In the genomic region with DNA sequence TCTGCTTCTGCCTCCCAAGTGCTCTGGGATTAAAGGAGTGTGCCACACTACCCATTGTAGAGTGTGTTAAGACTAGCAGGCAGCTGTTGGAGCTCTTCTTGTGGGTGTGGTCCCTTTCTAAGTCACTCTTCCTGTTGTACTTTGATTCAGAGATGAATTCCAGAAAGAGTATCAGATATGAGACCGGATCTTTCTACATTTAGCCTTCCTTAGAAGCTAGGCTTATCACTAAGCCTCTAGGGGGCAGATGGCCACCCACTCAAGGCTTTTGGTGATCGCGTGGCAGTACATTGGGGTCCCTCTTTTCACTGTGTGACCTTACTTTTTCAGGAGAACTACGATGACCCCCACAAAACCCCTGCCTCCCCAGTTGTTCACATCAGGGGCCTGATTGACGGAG, we compare ENCODE assay signal across 8 mouse cellular contexts. TPM values are rescaled to one million over a fixed set of nuclear protein-coding genes. Genes with fewer than 3 reads are reported as not detected.
DNase-seq lines count a peak whose midpoint lies in the region; ATAC-seq and TF ChIP-seq lines count a peak whose summit lies in the region.

No protein-coding gene starts in this region.

- ATAC-seq in hindbrain, embryonic 11.5 days (ENCODE audit: low FRiP score), result no peak

- peaks cover 18 to 58% of the 10 kb centered on the region in 2 experiments for H3K4me1 ChIP-seq in MEL (ENCODE audit: control insufficient read depth in 1 of 2, insufficient read depth in 2 of 2, low read length in 2 of 2)
- peaks cover 19% of the 10 kb centered on the region for H3K4me1 ChIP-seq in hindbrain, embryonic 11.5 days (replicated peaks; ENCODE audit: control insufficient read depth, insufficient read depth, low read length)

- 90% methylated on average over 5 of the region's 5 CpGs for WGBS in hindbrain, embryonic 11.5 days

- no peak for TF ChIP-seq EP300 in MEL (IDR thresholded peaks at IDR 0.05; ENCODE audit: low read depth in 1 of 2, low read length in 2 of 2)

- no peaks in the 10 kb centered on the region for H3K27me3 ChIP-seq in MEL (ENCODE audit: control insufficient read depth in 1 of 2, insufficient read depth in 2 of 2, low read length in 2 of 2)
- H3K27me3 ChIP-seq in hindbrain, embryonic 11.5 days (ENCODE audit: control insufficient read depth, insufficient read depth, low read length), result no peaks in the 10 kb centered on the region

- H3K36me3 ChIP-seq in MEL (ENCODE audit: control insufficient read depth in 1 of 2, insufficient read depth in 2 of 2, low read length in 2 of 2), result peaks cover 36 to 60% of the 10 kb centered on the region in 2 experiments
- peaks cover 33% of the 10 kb centered on the region for H3K36me3 ChIP-seq in hindbrain, embryonic 11.5 days (ENCODE audit: control insufficient read depth, insufficient read depth, low read length)

- H3K9me3 ChIP-seq in MEL (replicated peaks; ENCODE audit: insufficient read depth, low read length), result no peaks in the 10 kb centered on the region
- no peaks in the 10 kb centered on the region for H3K9me3 ChIP-seq in hindbrain, embryonic 11.5 days (ENCODE audit: control insufficient read depth, low read length)

- peak overlapping the region; percentile 71 for H3K9ac ChIP-seq in MEL (ENCODE audit: control insufficient read depth, low read depth, low read length, poor library complexity, severe bottlenecking)
- H3K9ac ChIP-seq in hindbrain, embryonic 11.5 days (ENCODE audit: low read depth, low read length), result no peak overlapping the region

- peak in 2 of 3 experiments; percentile 19 to 28; a peak in 2 of 6 replicates for TF ChIP-seq CTCF in MEL (IDR thresholded peaks at IDR 0.05 in 2 of 3, conservative IDR thresholded peaks at IDR 0.05 in 1 of 3; ENCODE audit: control insufficient read depth in 1 of 3, insufficient read depth in 1 of 3, low read depth in 2 of 3, low read length in 3 of 3, poor library complexity in 1 of 3, severe bottlenecking in 1 of 3)

- peaks cover 66% of the 10 kb centered on the region for H3K79me2 ChIP-seq in MEL (ENCODE audit: control insufficient read depth, insufficient read depth, low read length, poor library complexity)

- DNase-seq in cerebellum, adult 9-11 months, result peak; percentile 45
- no peak for DNase-seq in cerebellum, postnatal 14 days
- peak; percentile 51 for DNase-seq in MEL (ENCODE audit: low read depth, low spot score)
- no peak for DNase-seq in hindbrain, embryonic 11.5 days (ENCODE audit: low spot score)
- DNase-seq in lung, postnatal 36 days, result peak; percentile 50
- no peak for DNase-seq in ovary, postnatal 36 days (ENCODE audit: low spot score)
- DNase-seq in layer of hippocampus, adult 11-12 months (ENCODE audit: low spot score), result no peak
- DNase-seq in B cell, adult 2 months, result no peak

- TF ChIP-seq RAD21 in MEL (IDR thresholded peaks at IDR 0.05; ENCODE audit: low read depth, low read length), result no peak

- peak overlapping the region; percentile 70 for H3K27ac ChIP-seq in MEL (ENCODE audit: control insufficient read depth, low read depth, low read length)
- no peak overlapping the region for H3K27ac ChIP-seq in hindbrain, embryonic 11.5 days (ENCODE audit: low read depth, low read length)

- TF ChIP-seq POLR2A in MEL (IDR thresholded peaks at IDR 0.05; ENCODE audit: control insufficient read depth in 1 of 2, insufficient read depth in 1 of 2, low read depth in 1 of 2, low read length in 2 of 2, poor library complexity in 1 of 2), result no peak

- H3K4me3 ChIP-seq in MEL (ENCODE audit: control insufficient read depth in 1 of 2, insufficient read depth in 1 of 2, low read depth in 2 of 2, low read length in 2 of 2), result peak overlapping the region in 1 of 2 experiments; percentile 42; a peak in 1 of 4 replicates
- H3K4me3 ChIP-seq in hindbrain, embryonic 11.5 days (ENCODE audit: low read depth, low read length), result peak overlapping the region; percentile 91; the same call in 1 of the 2 replicates

- peak overlapping the region; percentile 79 for H3K4me2 ChIP-seq in hindbrain, embryonic 11.5 days (replicated peaks; ENCODE audit: low read depth, low read length)

TF ChIP-seq in MEL, 35 proteins besides CTCF, POLR2A, EP300 and RAD21:
- TF ChIP-seq RCOR1 (IDR thresholded peaks at IDR 0.05; ENCODE audit: low read depth, low read length) (peak; percentile 30; the same call in 1 of the 2 replicates), TCF12 (IDR thresholded peaks at IDR 0.05; ENCODE audit: low read depth, low read length) (no peak), TAL1 (IDR thresholded peaks at IDR 0.05; ENCODE audit: low read length) (no peak), GATA1 (IDR thresholded peaks at IDR 0.05; ENCODE audit: low read depth, low read length) (peak; percentile 39; the same call in 1 of the 2 replicates), SIN3A (IDR thresholded peaks at IDR 0.05; ENCODE audit: low read length) (peak; percentile 52), USF2 (IDR thresholded peaks at IDR 0.05; ENCODE audit: borderline replicate concordance in 1 of 2, insufficient read depth in 1 of 2, low read depth in 1 of 2, low read length in 2 of 2) (no peak), TBP (IDR thresholded peaks at IDR 0.05; ENCODE audit: low read depth, low read length) (no peak)
TF ChIP-seq in MEL: peak in this region for 3.

RNA-seq across cellular contexts. Expression of a gene that starts 4.6 kb away (rescaled TPM):
- total RNA-seq in MEL (2012; rRNA removed), result 246 and 303 TPM in 2 replicates
- polyA plus RNA-seq in MEL (2012; ENCODE audit: insufficient read depth in 1 of 2, insufficient read length in 2 of 2, low read depth in 1 of 2, low replicate concordance in 2 of 2, missing spikeins in 1 of 2), result 1,000 to 10,000 TPM in 1 of 2 experiments, 100 to 1,000 TPM in 1; 684 to 1,095 TPM
- polyA plus RNA-seq in hindbrain, embryonic 11.5 days (2014; fragmentation: Nextera tagmentation; extraction: Ambion mirVana), result 306 and 312 TPM in 2 replicates

RNA-seq across cellular contexts. Expression of a gene that starts 12.1 kb away (rescaled TPM):
- 82.8 and 99.5 TPM in 2 replicates for total RNA-seq in MEL (2012; rRNA removed)
- polyA plus RNA-seq in MEL (2012; ENCODE audit: insufficient read depth in 1 of 2, insufficient read length in 2 of 2, low read depth in 1 of 2, low replicate concordance in 2 of 2, missing spikeins in 1 of 2), result 10 to 100 TPM in 1 of 2 experiments, not detected in 1; 74.7 TPM
- polyA plus RNA-seq in hindbrain, embryonic 11.5 days (2014; fragmentation: Nextera tagmentation; extraction: Ambion mirVana), result 83.8 and 84.2 TPM in 2 replicates

RNA-seq across cellular contexts. Expression of a gene that starts 20.7 kb away (rescaled TPM):
- 1.5 and 2.1 TPM in 2 replicates for total RNA-seq in MEL (2012; rRNA removed)
- 1 to 10 TPM in 1 of 2 experiments, not detected in 1; 5.1 TPM for polyA plus RNA-seq in MEL (2012; ENCODE audit: insufficient read depth in 1 of 2, insufficient read length in 2 of 2, low read depth in 1 of 2, low replicate concordance in 2 of 2, missing spikeins in 1 of 2)
- polyA plus RNA-seq in hindbrain, embryonic 11.5 days (2014; fragmentation: Nextera tagmentation; extraction: Ambion mirVana), result 2.1 and 2.5 TPM in 2 replicates

RNA-seq across cellular contexts. Expression of a gene that starts 24.2 kb away (rescaled TPM):
- 32.9 and 39.9 TPM in 2 replicates for total RNA-seq in MEL (2012; rRNA removed)
- 10 to 100 TPM in 1 of 2 experiments, not detected in 1; 63.9 TPM for polyA plus RNA-seq in MEL (2012; ENCODE audit: insufficient read depth in 1 of 2, insufficient read length in 2 of 2, low read depth in 1 of 2, low replicate concordance in 2 of 2, missing spikeins in 1 of 2)
- 2.5 and 2.7 TPM in 2 replicates for polyA plus RNA-seq in hindbrain, embryonic 11.5 days (2014; fragmentation: Nextera tagmentation; extraction: Ambion mirVana)

RNA-seq across cellular contexts. Expression of a gene that starts 45.6 kb away (rescaled TPM):
- 30.7 and 32.9 TPM in 2 replicates for total RNA-seq in MEL (2012; rRNA removed)
- polyA plus RNA-seq in MEL (2012; ENCODE audit: insufficient read depth in 1 of 2, insufficient read length in 2 of 2, low read depth in 1 of 2, low replicate concordance in 2 of 2, missing spikeins in 1 of 2), result 10 to 100 TPM in 1 of 2 experiments, not detected in 1; 52.7 TPM
- 42.0 and 43.7 TPM in 2 replicates for polyA plus RNA-seq in hindbrain, embryonic 11.5 days (2014; fragmentation: Nextera tagmentation; extraction: Ambion mirVana)

Comparison
In these comparisons a context has a peak if more than half of its experiments do, and no peak if none do; other contexts are left out.
1. DNase-seq: peak in cerebellum, adult 9-11 months (single experiment), MEL (single experiment) and lung, postnatal 36 days (single experiment); none in cerebellum, postnatal 14 days (0 of 2), hindbrain, embryonic 11.5 days (single experiment), ovary, postnatal 36 days (single experiment), layer of hippocampus, adult 11-12 months (single experiment) and B cell, adult 2 months (0 of 2).